Mouse (Mus musculus) thymus, adult 2 months (tissue): Measurements from ENCODE around the gene Tram1l1.
"Not testable (repeated sequence)": the region's sequence is repeated elsewhere in the genome, so short reads cannot be mapped to it uniquely, and the experiment has no call there.

ENCODE experiments used
- CTCF ChIP-seq: fragments of 200-500 bp; IDR thresholded peaks from 2 replicates; pipeline ENCODE4 v1.5.1; 2012; ENCODE audit warnings: mild to moderate bottlenecking, control low read depth, low read length, moderate library complexity, borderline replicate concordance; ENCODE audit not compliant: control insufficient read depth, poor library complexity, insufficient read depth; ENCODE audit errors: extremely low read depth
- POLR2A ChIP-seq: fragments of 200-500 bp; IDR thresholded peaks from 2 replicates; pipeline ENCODE4 v1.6.1; 2012; ENCODE audit warnings: mild to moderate bottlenecking, low read length, control low read depth, moderate library complexity; ENCODE audit not compliant: control insufficient read depth, poor library complexity, insufficient read depth; ENCODE audit errors: extremely low read depth

DNA sequence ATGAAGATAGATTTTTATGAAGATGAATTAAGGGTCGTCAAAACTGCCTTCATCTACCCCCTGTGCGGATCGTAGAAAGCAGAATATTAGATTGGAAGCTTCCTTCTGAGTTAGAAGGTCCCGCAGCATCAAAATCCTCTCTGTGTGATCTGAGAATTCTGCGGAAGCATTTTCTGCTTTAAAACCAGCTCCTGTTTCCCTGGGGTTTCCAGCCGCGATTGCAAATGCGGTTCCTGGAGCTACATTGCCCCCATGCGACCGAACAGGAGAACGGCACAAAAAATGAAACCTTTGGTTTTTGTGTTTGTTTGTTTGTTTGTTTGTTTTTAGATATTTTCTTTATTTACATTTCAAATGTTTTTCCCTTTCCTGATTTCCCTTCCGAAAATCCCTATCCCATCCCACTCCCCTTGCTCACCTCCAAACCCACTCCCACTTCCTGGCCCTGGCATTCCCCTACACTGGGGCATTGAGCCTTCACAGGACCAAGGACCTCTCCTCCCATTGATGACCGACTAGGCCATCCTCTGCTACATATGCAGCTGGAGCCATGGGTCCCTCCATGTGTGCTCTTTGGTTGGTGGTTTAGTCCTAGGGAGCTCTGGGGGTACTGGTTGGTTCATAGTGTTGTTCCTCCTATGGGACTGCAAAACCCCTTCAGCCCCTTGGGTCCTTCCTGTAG lies 45.6 kb upstream of the Tram1l1 start:
- not testable (repeated sequence) for TF ChIP-seq CTCF, POLR2A
